Mouse (Mus musculus): ENCODE results near the gene Btf3. TPM values are rescaled to one million over a fixed set of nuclear protein-coding genes. Genes with fewer than 3 reads are reported as not detected.

Btf3 gene
- polyA plus RNA-seq, 1 experiment from 2014 or later: 471 TPM

- no peak for TF ChIP-seq CTCF (IDR thresholded peaks at IDR 0.05; ENCODE audit: low read depth)
- no peaks in the 10 kb centered on the region for H3K4me1 ChIP-seq (replicated peaks; ENCODE audit: control insufficient read depth, insufficient read depth, low read length)
- peaks cover 48% of the 10 kb centered on the region for H3K36me3 ChIP-seq (ENCODE audit: control insufficient read depth, insufficient read depth)
- H3K9ac ChIP-seq (ENCODE audit: low read depth, low read length): no peak overlapping the region
- no peak overlapping the region for H3K4me3 ChIP-seq (ENCODE audit: low read depth, low read length)
- H3K9me3 ChIP-seq (ENCODE audit: control insufficient read depth): no peaks in the 10 kb centered on the region
- 76% methylated on average over 4 of the region's 4 CpGs for WGBS
- no peaks in the 10 kb centered on the region for H3K27me3 ChIP-seq (replicated peaks; ENCODE audit: control insufficient read depth, insufficient read depth, low read length)
- ATAC-seq: no peak
- no peak overlapping the region for H3K27ac ChIP-seq (ENCODE audit: low read depth, low read length)
- H3K4me2 ChIP-seq (replicated peaks; ENCODE audit: low read depth): no peak overlapping the region
Measured at GRCm38 (mm10) chr13:98275646-98276045, 41.2 kb downstream of the Btf3 start.

DNA sequence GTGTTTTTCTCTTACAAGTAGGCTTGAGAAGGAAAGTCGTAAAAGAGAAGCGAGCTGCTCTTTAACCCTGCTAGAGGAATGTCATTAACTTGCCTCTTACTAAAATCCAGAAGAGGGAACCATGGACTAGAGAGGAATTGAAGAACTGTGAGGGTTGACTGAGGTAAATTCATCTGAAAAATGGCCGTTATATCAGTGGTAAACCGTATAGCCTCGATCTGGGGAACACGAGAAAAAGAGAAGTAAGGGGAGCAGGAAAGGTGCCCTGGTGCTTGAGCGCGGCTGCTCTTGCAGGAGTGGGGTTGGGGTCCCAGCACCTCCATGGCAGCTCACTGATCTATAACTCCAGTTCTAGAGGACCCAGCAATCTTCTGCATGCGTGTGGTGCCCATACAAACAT, 42.8 kb downstream of the Btf3 start:
- Histone ChIP-seq H3K4me1 (replicated peaks; ENCODE audit: control insufficient read depth, insufficient read depth, low read length) (no peaks in the 10 kb centered on the region), H3K36me3 (ENCODE audit: control insufficient read depth, insufficient read depth) (peaks cover 58% of the 10 kb centered on the region), H3K27ac (ENCODE audit: low read depth, low read length) (no peak overlapping the region), H3K4me3 (ENCODE audit: low read depth, low read length) (no peak overlapping the region), H3K4me2 (replicated peaks; ENCODE audit: low read depth) (no peak overlapping the region), H3K9ac (ENCODE audit: low read depth, low read length) (no peak overlapping the region), H3K27me3 (replicated peaks; ENCODE audit: control insufficient read depth, insufficient read depth, low read length) (no peaks in the 10 kb centered on the region), H3K9me3 (ENCODE audit: control insufficient read depth) (no peaks in the 10 kb centered on the region)
- TF ChIP-seq CTCF (IDR thresholded peaks at IDR 0.05; ENCODE audit: low read depth): no peak
- 91% methylated on average over 9 of the region's 9 CpGs for WGBS
- ATAC-seq: no peak

GRCm38 (mm10) chr13:98264111-98264510, 52.7 kb downstream of the Btf3 start:
- no peak overlapping the region for H3K27ac ChIP-seq (ENCODE audit: low read depth, low read length)
- peak overlapping the region; percentile 60 for H3K4me3 ChIP-seq (ENCODE audit: low read depth, low read length)
- H3K4me2 ChIP-seq (replicated peaks; ENCODE audit: low read depth): peak overlapping the region; percentile 94
- H3K36me3 ChIP-seq (ENCODE audit: control insufficient read depth, insufficient read depth): peaks cover 15% of the 10 kb centered on the region
- H3K27me3 ChIP-seq (replicated peaks; ENCODE audit: control insufficient read depth, insufficient read depth, low read length): no peaks in the 10 kb centered on the region
- no peak for ATAC-seq
- 23% methylated on average over 5 of the region's 5 CpGs for WGBS
- no peaks in the 10 kb centered on the region for H3K4me1 ChIP-seq (replicated peaks; ENCODE audit: control insufficient read depth, insufficient read depth, low read length)
- TF ChIP-seq CTCF (IDR thresholded peaks at IDR 0.05; ENCODE audit: low read depth): no peak
- no peak overlapping the region for H3K9ac ChIP-seq (ENCODE audit: low read depth, low read length)
- H3K9me3 ChIP-seq (ENCODE audit: control insufficient read depth): no peaks in the 10 kb centered on the region

DNA sequence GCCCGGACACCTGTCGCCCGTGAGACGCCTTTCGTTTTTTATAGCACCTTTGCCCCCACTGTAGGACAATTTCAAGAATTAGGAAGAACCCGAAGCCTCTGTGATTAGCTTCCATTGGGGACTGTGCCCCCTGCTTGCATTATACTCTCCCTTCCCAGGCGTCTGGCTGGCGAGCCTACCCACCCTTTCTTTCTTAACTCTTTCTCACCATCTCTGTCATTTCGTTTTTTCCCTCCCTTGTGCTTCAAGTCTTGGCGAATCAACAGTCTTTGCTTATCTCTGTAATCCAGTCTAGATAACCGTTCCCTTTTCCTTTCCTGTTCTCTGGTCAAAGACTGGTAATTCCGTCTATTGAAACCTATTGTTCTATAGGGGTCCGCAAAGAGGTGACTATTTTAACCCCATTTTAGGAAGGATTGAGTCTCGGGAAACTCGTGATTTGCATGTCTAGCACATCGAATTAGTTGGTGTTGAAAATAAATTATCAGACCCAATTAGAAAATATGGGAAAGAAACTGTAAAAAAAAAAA, 53.3 kb downstream of the Btf3 start:
- Histone ChIP-seq H3K36me3 (ENCODE audit: control insufficient read depth, insufficient read depth) (peaks cover 15% of the 10 kb centered on the region), H3K27ac (ENCODE audit: low read depth, low read length) (peak overlapping the region; percentile 91), H3K4me1 (replicated peaks; ENCODE audit: control insufficient read depth, insufficient read depth, low read length) (no peaks in the 10 kb centered on the region), H3K9ac (ENCODE audit: low read depth, low read length) (peak overlapping the region; percentile 74), H3K27me3 (replicated peaks; ENCODE audit: control insufficient read depth, insufficient read depth, low read length) (no peaks in the 10 kb centered on the region), H3K9me3 (ENCODE audit: control insufficient read depth) (no peaks in the 10 kb centered on the region), H3K4me2 (replicated peaks; ENCODE audit: low read depth) (peak overlapping the region; percentile 94), H3K4me3 (ENCODE audit: low read depth, low read length) (peak overlapping the region; percentile 60)
- no peak for TF ChIP-seq CTCF (IDR thresholded peaks at IDR 0.05; ENCODE audit: low read depth)
- ATAC-seq: no peak; the same call in 1 of the 2 replicates
- under 1% methylated on average over 16 of the region's 16 CpGs for WGBS

DNA sequence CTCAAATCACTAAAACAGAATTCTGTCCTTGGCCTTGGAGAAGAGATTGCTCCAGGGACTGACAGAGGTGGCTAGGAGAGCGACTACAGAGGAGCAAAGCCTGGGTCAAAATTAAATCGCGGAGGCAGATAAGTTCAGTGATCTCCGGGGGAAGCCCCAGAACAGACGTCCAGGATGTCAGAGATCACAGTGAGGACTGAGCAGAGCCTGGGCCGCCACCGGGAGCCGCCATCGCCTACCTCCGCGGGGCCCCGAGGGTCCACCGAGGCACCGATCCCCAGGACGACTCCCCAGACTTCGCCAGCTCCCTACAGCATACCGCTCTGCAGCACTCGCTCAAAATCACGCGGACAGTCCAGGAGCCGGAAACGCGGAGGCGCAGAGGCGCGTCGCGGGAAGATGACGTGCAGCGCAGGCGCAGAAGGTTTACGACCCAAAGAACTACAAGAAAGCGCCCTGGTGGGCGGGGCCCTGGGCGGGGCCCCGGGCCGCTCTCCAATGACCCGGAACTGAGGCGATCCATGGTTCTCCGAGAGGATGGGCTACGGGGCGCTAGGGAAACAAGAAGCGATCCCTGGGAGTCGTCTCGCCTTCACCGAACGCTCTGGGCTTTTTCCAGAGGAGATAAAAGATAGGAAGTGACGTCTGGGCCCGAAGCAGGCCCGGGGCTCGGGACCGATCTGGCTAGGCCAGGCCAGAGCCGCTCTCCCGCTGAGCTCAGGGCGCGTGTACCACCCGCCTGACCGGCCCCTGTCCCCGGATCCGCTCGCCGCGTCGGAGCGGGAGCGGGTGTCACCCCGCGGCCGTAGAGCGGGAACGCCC, 54.0 kb downstream of the Btf3 start, which contains the start of the genes Utp15 and Ankra2:
Gene Utp15 (minus strand): TSS at position 406 of the 822 bp plus-strand sequence.
Gene Ankra2 (plus strand): TSS at position 439 of the 822 bp plus-strand sequence.
- ATAC-seq: peak; percentile 99
- WGBS: under 1% methylated on average over 71 of the region's 71 CpGs
- TF ChIP-seq CTCF (IDR thresholded peaks at IDR 0.05; ENCODE audit: low read depth): no peak

More for the DNA sequence above, 54.0 kb downstream of the Btf3 start, which contains the start of the genes Utp15 and Ankra2:
- no peaks in the 10 kb centered on the region for H3K9me3 ChIP-seq (ENCODE audit: control insufficient read depth)
- peaks cover 20% of the 10 kb centered on the region for H3K36me3 ChIP-seq (ENCODE audit: control insufficient read depth, insufficient read depth)
- H3K4me3 ChIP-seq (ENCODE audit: low read depth, low read length): peak within 1 kb of the TSS; percentile 60
- no peaks in the 10 kb centered on the region for H3K27me3 ChIP-seq (replicated peaks; ENCODE audit: control insufficient read depth, insufficient read depth, low read length)
- H3K4me1 ChIP-seq (replicated peaks; ENCODE audit: control insufficient read depth, insufficient read depth, low read length): no peaks in the 10 kb centered on the region
- H3K4me2 ChIP-seq (replicated peaks; ENCODE audit: low read depth): peak within 1 kb of the TSS; percentile 94
- H3K27ac ChIP-seq (ENCODE audit: low read depth, low read length): peak within 1 kb of the TSS; percentile 91
- H3K9ac ChIP-seq (ENCODE audit: low read depth, low read length): peak within 1 kb of the TSS; percentile 74

Other genes starting within 250 kb of the Btf3 start
- 13.8 and 15.1 TPM in 2 replicates for gene Arhgef28, start 110.6 kb downstream of the Btf3 start, polyA plus RNA-seq (2015; fragmentation: Nextera tagmentation; extraction: Ambion mirVana)
- gene Utp15, start 54.0 kb downstream of the Btf3 start, polyA plus RNA-seq (2015; fragmentation: Nextera tagmentation; extraction: Ambion mirVana): 9.3 and 9.8 TPM in 2 replicates
- 18.9 and 19.3 TPM in 2 replicates for gene Ankra2, start 53.9 kb downstream of the Btf3 start, polyA plus RNA-seq (2015; fragmentation: Nextera tagmentation; extraction: Ambion mirVana)
- gene Gm21976, start 37.1 kb downstream of the Btf3 start, polyA plus RNA-seq (2015; fragmentation: Nextera tagmentation; extraction: Ambion mirVana): not detected in 2 replicates
- gene Foxd1, start 37.2 kb upstream of the Btf3 start, polyA plus RNA-seq (2015; fragmentation: Nextera tagmentation; extraction: Ambion mirVana): not detected in 2 replicates
- gene Gm10320, start 175.0 kb upstream of the Btf3 start, polyA plus RNA-seq (2015; fragmentation: Nextera tagmentation; extraction: Ambion mirVana): 1.9 and 2.4 TPM in 2 replicates